Mouse (Mus musculus) midbrain, embryonic 12.5 days (tissue): ENCODE data around the gene Ethe1. TPM values are rescaled to one million over a fixed set of nuclear protein-coding genes. Genes with fewer than 3 reads are reported as not detected.
A peak's percentile ranks its signal among the peaks of the same experiment; 100 is the strongest.

Experiments
- ATAC-seq: fragments of 200-750 bp; cut with Nextera tagmentation; 2 replicates; pipeline ENCODE4 v1.8.0; 2017; ENCODE audit warnings: low read depth, moderate TSS enrichment, moderate library complexity; ENCODE audit not compliant: low FRiP score
- H3K27ac ChIP-seq: fragments of 300-500 bp; sonication (generic); replicated peaks from 2 replicates; pipeline ENCODE4 v1.5.1; 2016; ENCODE audit warnings: mild to moderate bottlenecking
- H3K27me3 ChIP-seq: fragments of 300-500 bp; sonication (generic); 2 replicates; pipeline ENCODE4 v1.6.1; 2016; ENCODE audit warnings: mild to moderate bottlenecking
- H3K36me3 ChIP-seq: fragments of 300-500 bp; sonication (generic); 2 replicates; pipeline ENCODE4 v1.6.1; 2016
- H3K4me1 ChIP-seq: fragments of 300-500 bp; sonication (generic); 2 replicates; pipeline ENCODE4 v1.6.1; 2016
- H3K4me2 ChIP-seq: fragments of 300-500 bp; sonication (generic); replicated peaks from 2 replicates; pipeline ENCODE4 v1.6.1; 2016; ENCODE audit warnings: mild to moderate bottlenecking, moderate library complexity
- H3K4me3 ChIP-seq: fragments of 300-500 bp; sonication (generic); 2 replicates; pipeline ENCODE4 v1.5.1; 2016; ENCODE audit warnings: mild to moderate bottlenecking
- H3K9ac ChIP-seq: fragments of 300-500 bp; sonication (generic); replicated peaks from 2 replicates; pipeline ENCODE4 v1.6.1; 2016; ENCODE audit warnings: mild to moderate bottlenecking, moderate library complexity
- H3K9me3 ChIP-seq: fragments of 300-500 bp; sonication (generic); 2 replicates; pipeline ENCODE4 v1.6.1; 2016; ENCODE audit warnings: mild to moderate bottlenecking
- WGBS: fragments of 180-500 bp; shearing (Covaris S2); methylation state at CpG from one replicate; pipeline ENCODE4 v1.1.7; 2016; 5-methylcytosine and 5-hydroxymethylcytosine counted together
- polyA plus RNA-seq: library from polyadenylated mRNA; unstranded; fragments of >200 nt; fragmentation: Nextera tagmentation; extraction: Ambion mirVana; gene quantifications from 2 replicates; pipeline ENCODE4 v1.2.1, GENCODE M21; 2016

Ethe1 gene
- polyA plus RNA-seq, 1 experiment from 2014 or later, result 14.8 TPM

GRCm38 (mm10) chr7:24585995-24586394, 1.3 kb upstream of the Ethe1 start:
- H3K27me3 ChIP-seq, result peaks cover 38% of the 10 kb centered on the region
- H3K4me2 ChIP-seq, result no peak overlapping the region
- H3K9me3 ChIP-seq, result no peaks in the 10 kb centered on the region
- H3K9ac ChIP-seq, result no peak overlapping the region
- ATAC-seq, result no peak
- WGBS, result 47% methylated on average over 16 of the region's 16 CpGs
- no peaks in the 10 kb centered on the region for H3K36me3 ChIP-seq
- H3K4me1 ChIP-seq, result peaks cover 11% of the 10 kb centered on the region; the same call in 1 of the 2 replicates
- H3K27ac ChIP-seq, result no peak overlapping the region
- no peak overlapping the region for H3K4me3 ChIP-seq

DNA sequence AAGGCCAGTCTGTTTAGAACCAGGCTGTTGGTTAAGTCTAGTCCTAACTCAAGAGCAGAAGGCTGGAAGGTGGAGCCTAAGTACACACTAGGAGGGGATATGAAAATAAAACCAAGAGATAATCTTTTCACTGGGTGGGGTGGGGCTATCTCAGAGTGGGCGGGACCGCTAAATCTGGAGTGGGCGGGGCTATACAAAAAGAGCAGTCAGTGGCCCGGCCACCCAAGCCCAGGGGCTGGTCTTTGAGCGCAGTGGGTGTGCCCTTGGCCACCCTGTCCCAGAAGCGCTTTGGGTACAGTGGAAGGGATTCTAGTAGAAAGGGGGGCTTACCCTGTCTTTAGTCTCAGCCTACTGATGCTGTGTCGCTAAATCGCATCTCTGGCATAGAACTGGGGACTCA, 515 bp upstream of the Ethe1 start:
- Histone ChIP-seq H3K4me3 (peak overlapping the region; percentile 48), H3K4me1 (peaks cover 11% of the 10 kb centered on the region; the same call in 1 of the 2 replicates), H3K27me3 (peaks cover 38% of the 10 kb centered on the region), H3K36me3 (no peaks in the 10 kb centered on the region), H3K27ac (no peak overlapping the region), H3K4me2 (peak overlapping the region; percentile 65), H3K9me3 (no peaks in the 10 kb centered on the region), H3K9ac (peak overlapping the region; percentile 59; the same call in 1 of the 2 replicates)
- WGBS, result 16% methylated on average over 8 of the region's 8 CpGs
- ATAC-seq, result peak; percentile 68

DNA sequence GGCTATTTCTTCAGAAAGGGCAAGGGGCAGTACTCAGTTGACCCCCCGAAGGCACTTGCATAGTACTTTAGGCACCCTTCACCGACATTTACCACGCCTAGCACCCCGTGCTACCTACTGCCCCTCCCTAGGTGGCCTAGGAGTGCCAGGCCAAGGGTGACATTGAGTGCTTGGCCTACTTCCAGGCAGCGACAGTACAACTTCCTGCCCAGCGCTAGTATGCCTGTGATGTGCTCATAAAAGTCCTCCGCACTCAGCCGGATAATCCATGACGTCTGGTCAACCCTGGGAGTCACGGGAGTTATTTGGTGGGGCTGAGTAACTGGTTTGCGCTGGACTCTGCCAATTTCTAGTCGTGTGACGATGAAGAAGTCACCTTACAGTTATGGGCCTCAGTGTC, 993 bp downstream of the Ethe1 start:
- no peaks in the 10 kb centered on the region for H3K9me3 ChIP-seq
- no peak overlapping the region for H3K4me3 ChIP-seq
- no peak overlapping the region for H3K4me2 ChIP-seq
- WGBS, result 90% methylated on average over 13 of the region's 13 CpGs
- H3K9ac ChIP-seq, result no peak overlapping the region
- no peak overlapping the region for H3K27ac ChIP-seq
- H3K27me3 ChIP-seq, result peaks cover 38% of the 10 kb centered on the region
- ATAC-seq, result no peak
- H3K4me1 ChIP-seq, result peaks cover 16% of the 10 kb centered on the region; the same call in 1 of the 2 replicates
- no peaks in the 10 kb centered on the region for H3K36me3 ChIP-seq

DNA sequence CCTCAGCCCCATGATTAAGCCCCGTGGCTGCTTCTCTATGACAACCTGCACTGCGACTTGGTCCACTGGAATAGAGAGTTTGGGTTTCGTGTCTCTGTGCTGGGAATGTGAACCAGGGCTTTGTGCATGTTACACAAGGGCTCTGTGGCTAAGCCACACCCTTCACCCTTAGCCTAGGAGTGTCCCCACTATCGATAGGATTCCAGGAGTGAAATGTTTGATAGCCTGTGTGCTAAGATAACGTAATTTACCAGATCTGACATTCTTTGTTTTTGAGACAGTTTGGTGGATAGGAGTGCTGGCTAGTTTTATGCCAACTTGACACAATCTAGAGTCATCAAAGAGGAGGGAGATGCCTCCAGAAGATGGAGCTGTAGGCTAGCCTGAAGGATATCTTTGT, 4.4 kb downstream of the Ethe1 start:
- 77% methylated on average over 5 of the region's 5 CpGs for WGBS
- Histone ChIP-seq H3K27me3 (peaks cover 32% of the 10 kb centered on the region), H3K4me2 (no peak overlapping the region)

DNA sequence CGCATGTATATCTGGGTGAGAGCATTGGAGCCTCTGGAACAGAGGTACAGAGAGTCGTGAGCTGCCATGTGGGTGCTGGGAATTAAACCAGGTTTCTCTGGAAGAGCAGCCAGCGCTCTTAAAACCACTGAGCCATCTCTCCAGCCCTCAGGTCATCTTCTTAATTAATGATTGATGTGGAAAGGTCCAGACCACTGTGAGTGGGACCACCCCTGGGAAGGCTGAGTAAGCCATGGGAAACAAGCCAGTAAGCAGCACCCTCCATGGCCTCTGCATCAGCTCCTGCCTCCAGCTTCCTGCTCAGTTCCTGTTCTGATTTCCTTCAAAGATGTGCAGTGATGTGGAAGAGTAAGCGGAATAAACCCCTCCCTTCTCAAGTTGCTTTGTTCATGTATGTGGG, 4.8 kb downstream of the Ethe1 start:
- Histone ChIP-seq H3K9me3 (no peaks in the 10 kb centered on the region), H3K4me3 (no peak overlapping the region), H3K27me3 (peaks cover 28% of the 10 kb centered on the region), H3K4me2 (no peak overlapping the region), H3K36me3 (no peaks in the 10 kb centered on the region), H3K4me1 (peaks cover 22% of the 10 kb centered on the region), H3K27ac (no peak overlapping the region), H3K9ac (no peak overlapping the region)
- ATAC-seq, result no peak
- 67% methylated on average over 4 of the region's 4 CpGs for WGBS

More for the DNA sequence above, 4.4 kb downstream of the Ethe1 start:
- H3K9me3 ChIP-seq, result no peaks in the 10 kb centered on the region
- no peak overlapping the region for H3K27ac ChIP-seq
- H3K9ac ChIP-seq, result no peak overlapping the region
- no peaks in the 10 kb centered on the region for H3K36me3 ChIP-seq
- no peak overlapping the region for H3K4me3 ChIP-seq
- peaks cover 26% of the 10 kb centered on the region for H3K4me1 ChIP-seq
- no peak for ATAC-seq

GRCm38 (mm10) chr7:24592781-24593180, 5.4 kb downstream of the Ethe1 start:
- Histone ChIP-seq H3K36me3 (no peaks in the 10 kb centered on the region), H3K9ac (no peak overlapping the region), H3K4me2 (no peak overlapping the region), H3K27ac (no peak overlapping the region), H3K27me3 (peaks cover 26% of the 10 kb centered on the region), H3K9me3 (no peaks in the 10 kb centered on the region), H3K4me3 (no peak overlapping the region), H3K4me1 (peaks cover 17% of the 10 kb centered on the region)
- no peak for ATAC-seq
- WGBS, result 84% methylated on average over 6 of the region's 6 CpGs

DNA sequence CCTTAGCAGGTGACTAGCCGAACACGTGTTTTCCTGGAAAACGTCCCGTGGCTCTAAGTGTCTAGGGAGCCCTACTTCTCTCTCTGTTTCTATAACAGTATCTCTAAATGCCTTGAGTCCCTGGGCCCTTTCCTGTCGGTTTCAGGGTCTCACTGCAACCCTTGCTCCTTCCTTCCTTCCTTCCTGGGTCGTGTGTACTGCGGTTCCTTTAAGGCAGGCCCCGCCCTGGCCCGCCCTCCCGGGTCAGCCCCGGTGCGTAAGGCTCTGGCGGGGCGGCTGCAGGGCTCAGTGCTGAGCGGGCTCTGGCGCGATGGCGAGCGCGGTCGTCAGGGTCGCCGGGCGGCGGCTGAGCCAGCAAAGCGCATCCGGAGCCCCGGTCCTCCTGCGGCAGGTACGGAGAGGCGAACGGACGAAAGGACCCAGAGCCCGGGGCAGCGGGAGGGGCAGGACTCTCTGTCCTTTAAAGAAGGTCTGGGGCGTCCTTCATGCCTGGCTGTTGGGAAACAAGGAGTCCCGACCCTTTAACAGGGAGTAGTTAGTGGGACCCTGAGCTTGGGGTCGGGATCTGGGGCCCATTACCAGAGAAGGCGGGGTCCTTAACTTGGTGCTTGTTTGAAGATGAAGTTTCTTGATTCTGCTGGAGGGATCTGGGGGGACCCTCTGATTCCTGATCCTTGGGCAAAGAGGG, 6.4 kb downstream of the Ethe1 start:
- H3K27me3 ChIP-seq, result peaks cover 21% of the 10 kb centered on the region
- no peaks in the 10 kb centered on the region for H3K9me3 ChIP-seq
- peak overlapping the region; percentile 77 for H3K9ac ChIP-seq
- 2% methylated on average over 39 of the region's 39 CpGs for whole genome bisulfite sequencing
- peaks cover 16% of the 10 kb centered on the region for H3K4me1 ChIP-seq
- peak overlapping the region; percentile 65 for H3K4me3 ChIP-seq
- H3K36me3 ChIP-seq, result no peaks in the 10 kb centered on the region
- H3K27ac ChIP-seq, result no peak overlapping the region
- H3K4me2 ChIP-seq, result peak overlapping the region; percentile 70
- ATAC-seq, result peak; percentile 95

- 0 out of 2 replicates have a peak, but pooled peaks have one; percentile 20 for ATAC-seq
- no peaks in the 10 kb centered on the region for H3K9me3 ChIP-seq
- peaks cover 16% of the 10 kb centered on the region for H3K4me1 ChIP-seq
- no peak overlapping the region for H3K27ac ChIP-seq
- no peaks in the 10 kb centered on the region for H3K36me3 ChIP-seq
- peak overlapping the region; percentile 70 for H3K4me2 ChIP-seq
- H3K4me3 ChIP-seq, result peak overlapping the region; percentile 65
- peak overlapping the region; percentile 77; the same call in 1 of the 2 replicates for H3K9ac ChIP-seq
- H3K27me3 ChIP-seq, result peaks cover 21% of the 10 kb centered on the region
- WGBS, result 1% methylated on average over 13 of the region's 13 CpGs
Measured at GRCm38 (mm10) chr7:24594309-24594803, 7.0 kb downstream of the Ethe1 start.

DNA sequence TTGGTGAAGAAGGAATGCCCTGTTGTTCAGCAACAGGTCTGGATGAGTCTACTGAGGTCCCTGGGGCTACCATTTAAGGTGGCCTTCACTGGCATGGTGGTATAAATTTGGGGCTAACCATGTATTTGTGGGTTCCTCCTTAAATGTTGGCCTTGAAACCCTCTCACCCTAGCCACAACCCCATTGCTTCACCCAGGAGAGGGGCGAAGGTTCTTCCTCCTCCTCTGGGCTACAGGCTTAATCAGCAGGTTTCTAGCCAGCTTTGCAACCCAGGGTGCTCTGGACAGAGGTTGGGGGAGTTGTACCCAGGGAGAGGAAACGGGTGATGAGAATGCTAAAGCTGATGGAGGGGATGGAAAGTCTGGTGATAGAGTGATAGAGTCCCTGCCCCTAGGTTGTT, 8.1 kb downstream of the Ethe1 start:
- no peak overlapping the region for H3K9ac ChIP-seq
- H3K4me1 ChIP-seq, result peaks cover 16% of the 10 kb centered on the region
- WGBS, result 73% methylated on average over 2 of the region's 2 CpGs
- H3K9me3 ChIP-seq, result no peaks in the 10 kb centered on the region
- H3K36me3 ChIP-seq, result no peaks in the 10 kb centered on the region
- H3K27me3 ChIP-seq, result peaks cover 21% of the 10 kb centered on the region
- no peak overlapping the region for H3K27ac ChIP-seq
- no peak overlapping the region for H3K4me2 ChIP-seq
- ATAC-seq, result no peak
- no peak overlapping the region for H3K4me3 ChIP-seq

GRCm38 (mm10) chr7:24598121-24598520, 10.8 kb downstream of the Ethe1 start:
- peaks cover 15% of the 10 kb centered on the region for H3K4me1 ChIP-seq
- no peaks in the 10 kb centered on the region for H3K9me3 ChIP-seq
- H3K4me2 ChIP-seq, result no peak overlapping the region
- no peaks in the 10 kb centered on the region for H3K36me3 ChIP-seq
- no peak overlapping the region for H3K9ac ChIP-seq
- no peak overlapping the region for H3K4me3 ChIP-seq
- no peak for ATAC-seq
- 71% methylated on average over 4 of the region's 4 CpGs for WGBS
- peaks cover 21% of the 10 kb centered on the region for H3K27me3 ChIP-seq
- H3K27ac ChIP-seq, result no peak overlapping the region

DNA sequence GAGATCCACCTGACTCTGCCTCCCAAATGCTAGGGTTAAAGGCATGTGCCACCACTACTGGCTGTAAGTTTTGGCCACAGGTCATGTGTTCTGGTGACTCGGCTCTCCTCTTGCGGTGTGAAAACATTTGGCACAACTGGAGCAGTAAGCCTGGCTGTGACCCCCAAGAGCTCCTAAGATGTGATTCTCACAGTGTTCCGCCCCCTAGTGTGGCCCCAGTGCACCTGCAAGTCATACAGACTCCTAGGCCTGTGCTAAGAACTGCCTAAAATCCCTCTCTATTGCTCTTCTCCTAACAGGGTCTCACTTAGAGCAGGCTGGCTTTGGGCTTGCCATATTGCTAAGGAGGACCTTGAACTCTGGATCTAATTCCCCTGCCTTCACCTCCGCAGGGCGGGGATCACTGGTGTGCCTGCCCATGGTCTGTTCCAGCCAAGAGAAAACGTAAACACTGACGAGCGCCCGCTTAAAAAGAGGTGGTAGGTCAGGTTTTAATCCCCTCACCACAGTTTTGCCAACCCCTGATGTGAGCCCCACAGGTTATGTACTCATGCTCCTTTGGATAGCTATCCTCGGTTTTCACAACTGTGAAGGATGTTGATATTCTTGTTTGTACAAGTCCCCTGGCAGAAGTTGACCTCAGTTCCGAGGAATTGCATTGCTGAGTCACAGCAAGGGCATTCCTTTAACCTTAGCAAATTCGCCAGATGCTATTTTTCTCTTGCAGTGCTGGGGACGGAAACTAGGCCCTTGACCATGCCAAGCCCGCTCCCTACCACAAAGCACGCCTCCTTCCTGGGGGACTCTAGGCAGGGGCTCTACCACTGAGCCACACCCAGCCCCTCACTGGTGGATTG, 12.1 kb downstream of the Ethe1 start:
- H3K4me2 ChIP-seq, result no peak overlapping the region
- peaks cover 16% of the 10 kb centered on the region for H3K27me3 ChIP-seq
- ATAC-seq, result no peak
- H3K36me3 ChIP-seq, result no peaks in the 10 kb centered on the region
- H3K4me1 ChIP-seq, result peaks cover 8% of the 10 kb centered on the region
- no peak overlapping the region for H3K9ac ChIP-seq
- no peaks in the 10 kb centered on the region for H3K9me3 ChIP-seq
- no peak overlapping the region for H3K27ac ChIP-seq
- 76% methylated on average over 15 of the region's 15 CpGs for WGBS
- no peak overlapping the region for H3K4me3 ChIP-seq
